Mouse (Mus musculus) mesoderm, embryonic 11.5 days (tissue): ENCODE measurements around the gene Eddm3b.

Source experiments
- DNase-seq: peaks from one replicate; pipeline ENCODE4 v3.0.0-alpha.2; 2012; ENCODE audit warnings: low read depth, low spot score

Eddm3b gene

DNA sequence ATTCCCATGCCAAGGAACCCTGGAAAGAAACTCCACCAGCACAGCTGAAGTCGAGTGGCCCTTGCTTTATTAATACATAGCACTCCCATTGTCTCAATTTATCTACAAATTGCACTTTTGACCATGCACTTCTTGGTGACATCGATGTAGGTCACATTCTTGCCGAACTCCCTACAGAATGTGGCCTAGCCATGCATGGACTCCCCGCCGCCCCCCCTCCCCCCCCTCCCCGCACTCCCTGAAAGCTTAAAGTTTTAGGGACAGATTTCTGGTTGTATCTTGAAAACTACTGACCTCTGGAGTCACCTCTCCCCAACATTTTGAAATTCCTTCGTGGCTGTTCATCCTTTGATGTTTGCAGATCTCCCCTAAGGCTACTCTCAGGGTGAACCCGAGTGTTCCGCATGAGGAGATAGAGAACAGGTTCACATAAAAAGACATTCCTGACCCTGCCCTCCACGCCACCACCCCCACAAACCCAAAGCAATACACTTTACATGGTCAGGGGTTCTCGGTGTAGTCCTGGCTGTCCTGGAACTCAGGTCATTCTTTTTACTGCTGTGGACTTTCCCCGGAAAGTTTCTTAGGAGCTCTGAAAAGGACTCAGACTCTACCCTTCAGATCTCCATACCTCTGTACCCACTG, at the start of gene Eddm3b:
Eddm3b (plus strand) TSS at position 511 of the 645 bp plus-strand sequence.
- DNase-seq: no peak

DNA sequence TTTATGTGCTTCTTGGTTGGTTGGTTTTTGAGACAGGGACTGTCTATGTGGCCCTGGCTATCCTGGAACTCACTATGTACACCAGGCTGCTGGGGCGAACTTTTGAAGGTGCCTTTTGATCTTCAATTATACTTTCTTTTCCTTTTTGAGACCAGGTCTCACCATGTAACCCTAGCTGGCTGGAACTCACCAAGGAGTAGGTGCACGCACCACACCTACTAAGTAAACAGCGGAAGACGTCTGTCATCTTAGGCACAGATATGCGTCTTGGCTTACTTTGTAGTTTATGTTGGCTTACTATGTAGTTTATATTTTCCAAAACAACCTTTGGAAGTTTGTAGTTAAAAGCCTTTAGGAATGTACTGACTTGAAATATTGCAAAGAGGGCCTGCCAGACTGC, 45.3 kb upstream of the Eddm3b start:
- no peak for DNase-seq

DNA sequence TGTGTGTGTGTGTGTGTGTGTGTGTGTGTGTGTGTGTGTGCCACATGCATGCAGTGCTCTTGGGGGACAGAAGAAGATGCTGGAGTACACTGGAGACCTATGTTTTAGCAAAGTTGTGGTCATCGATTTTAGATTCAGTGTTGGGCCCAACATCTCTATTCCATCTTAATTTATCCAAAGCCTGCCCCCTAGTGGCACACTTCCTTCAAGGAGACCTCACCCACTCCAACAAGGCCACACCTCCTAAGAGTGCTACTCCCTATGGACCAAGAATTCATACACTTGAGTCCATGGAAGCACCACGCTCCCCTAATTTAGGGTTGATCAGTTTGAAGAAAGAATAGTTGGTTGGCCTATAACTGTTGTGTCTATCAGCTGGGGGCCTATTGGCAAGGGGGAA, 44.6 kb upstream of the Eddm3b start:
- DNase-seq: peak; percentile 55

DNA sequence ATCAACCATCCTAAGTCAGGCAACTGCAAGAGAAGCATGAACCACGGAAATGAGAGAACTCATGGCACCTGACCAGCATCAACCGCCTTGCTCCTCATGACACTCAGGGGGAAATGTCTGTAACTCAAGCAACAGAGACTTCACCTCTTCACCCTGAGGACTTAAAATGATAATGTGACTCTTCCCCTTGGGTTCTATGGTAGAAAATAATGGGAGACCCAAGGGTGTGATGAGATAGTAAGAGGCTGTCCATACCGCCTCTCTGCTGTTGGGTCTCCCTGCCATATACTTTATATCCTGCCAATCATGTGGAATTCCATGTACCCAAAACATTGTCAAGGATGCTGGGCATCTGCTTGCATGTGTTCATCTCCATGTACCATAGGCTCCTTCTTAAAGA, 39.9 kb upstream of the Eddm3b start, which contains the start of gene Olfr750:
Olfr750 (minus strand) TSS at position 101 of the 400 bp plus-strand sequence.
- no peak for DNase-seq

- no peak for DNase-seq
Observed at GRCm38 (mm10) chr14:51079180-51079579, 35.0 kb upstream of the Eddm3b start.

DNA sequence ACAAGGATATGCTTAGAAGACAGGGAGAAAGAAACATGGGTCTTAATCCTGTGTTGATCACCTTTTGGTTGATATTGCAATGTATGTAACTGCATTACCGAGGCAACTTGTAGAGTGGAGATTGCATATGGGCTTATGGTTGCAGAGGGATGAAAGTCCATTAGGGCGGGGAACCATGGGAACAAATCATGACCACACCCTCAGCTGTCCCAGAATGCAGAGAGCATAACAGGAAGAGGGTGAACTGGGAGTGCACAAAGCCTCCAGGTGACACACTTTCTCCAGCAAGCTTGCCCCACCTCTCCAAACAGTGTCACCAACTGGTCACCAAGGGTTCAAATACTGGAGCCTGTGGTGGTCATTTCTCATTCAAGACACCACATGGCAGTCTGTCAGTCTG, 33.2 kb upstream of the Eddm3b start:
- no peak for DNase-seq

- DNase-seq: peak; percentile 75
Observed at GRCm38 (mm10) chr14:51082599-51083581, 31.3 kb upstream of the Eddm3b start.

- no peak for DNase-seq
Observed at GRCm38 (mm10) chr14:51083805-51084204, 30.4 kb upstream of the Eddm3b start.

DNA sequence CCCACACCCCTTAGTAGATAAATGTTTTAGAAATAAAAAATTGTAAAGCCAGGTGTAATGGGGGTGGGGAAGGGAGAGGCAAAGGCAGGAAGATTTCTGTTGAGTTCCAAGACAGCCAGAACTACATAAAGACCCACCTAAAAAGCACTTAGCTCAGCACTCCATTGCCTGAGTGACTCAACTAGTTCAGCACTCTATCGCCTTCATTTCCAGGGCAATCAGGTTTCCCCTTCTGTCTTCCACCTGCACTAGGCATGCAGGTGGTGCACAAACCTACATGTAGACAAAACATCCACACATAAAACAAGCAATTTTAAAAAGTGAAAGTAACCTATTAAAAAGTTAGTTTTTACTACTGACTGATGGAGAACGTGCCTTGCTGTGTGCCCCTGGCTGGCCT, 29.1 kb upstream of the Eddm3b start:
- DNase-seq: no peak

- no peak for DNase-seq
Observed at GRCm38 (mm10) chr14:51085911-51086310, 28.3 kb upstream of the Eddm3b start.

GRCm38 (mm10) chr14:51087762-51088161, 26.5 kb upstream of the Eddm3b start:
- peak; percentile 36 for DNase-seq

DNA sequence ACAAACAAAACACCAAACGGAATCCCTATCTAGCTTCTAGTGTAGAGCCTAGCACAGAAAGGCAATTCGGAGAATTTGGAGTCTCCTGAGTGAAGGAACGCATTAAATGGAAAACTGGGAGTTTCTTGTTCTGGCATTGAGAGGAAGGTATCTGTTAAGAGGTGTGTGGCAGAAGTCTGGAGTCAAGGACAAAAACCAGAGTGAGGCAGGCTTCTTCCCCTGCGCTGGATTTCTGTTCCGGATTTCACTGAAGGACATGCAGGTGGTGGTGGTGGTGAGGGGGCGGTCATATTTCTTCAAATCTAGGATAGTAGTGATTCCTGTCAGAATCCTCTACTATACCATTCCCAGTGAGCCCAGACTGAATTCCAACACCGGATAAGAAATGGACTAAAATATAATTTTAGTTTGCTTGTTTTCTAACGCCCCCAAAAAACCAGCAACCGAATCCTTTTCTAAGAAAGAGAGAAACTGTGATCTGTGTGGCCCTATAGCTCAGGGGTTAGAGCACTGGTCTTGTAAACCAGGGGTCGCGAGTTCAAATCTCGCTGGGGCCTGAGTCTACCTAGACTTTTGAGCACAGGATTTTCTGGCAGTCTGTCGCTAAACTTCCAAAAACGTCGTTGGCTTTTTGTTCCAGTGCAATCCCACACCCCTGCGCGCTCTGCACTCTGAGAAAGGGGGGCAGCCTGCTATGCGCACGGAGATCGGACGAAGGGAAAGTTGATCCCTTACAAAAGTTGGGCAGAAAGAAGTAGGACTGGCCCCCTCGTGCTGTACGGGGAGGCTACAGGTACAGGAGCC, 25.9 kb upstream of the Eddm3b start:
- peak; percentile 85 for DNase-seq

- peak; percentile 97 for DNase-seq
Observed at GRCm38 (mm10) chr14:51088970-51089673, 25.1 kb upstream of the Eddm3b start.

GRCm38 (mm10) chr14:51089674-51090076, 24.6 kb upstream of the Eddm3b start:
- no peak for DNase-seq

DNA sequence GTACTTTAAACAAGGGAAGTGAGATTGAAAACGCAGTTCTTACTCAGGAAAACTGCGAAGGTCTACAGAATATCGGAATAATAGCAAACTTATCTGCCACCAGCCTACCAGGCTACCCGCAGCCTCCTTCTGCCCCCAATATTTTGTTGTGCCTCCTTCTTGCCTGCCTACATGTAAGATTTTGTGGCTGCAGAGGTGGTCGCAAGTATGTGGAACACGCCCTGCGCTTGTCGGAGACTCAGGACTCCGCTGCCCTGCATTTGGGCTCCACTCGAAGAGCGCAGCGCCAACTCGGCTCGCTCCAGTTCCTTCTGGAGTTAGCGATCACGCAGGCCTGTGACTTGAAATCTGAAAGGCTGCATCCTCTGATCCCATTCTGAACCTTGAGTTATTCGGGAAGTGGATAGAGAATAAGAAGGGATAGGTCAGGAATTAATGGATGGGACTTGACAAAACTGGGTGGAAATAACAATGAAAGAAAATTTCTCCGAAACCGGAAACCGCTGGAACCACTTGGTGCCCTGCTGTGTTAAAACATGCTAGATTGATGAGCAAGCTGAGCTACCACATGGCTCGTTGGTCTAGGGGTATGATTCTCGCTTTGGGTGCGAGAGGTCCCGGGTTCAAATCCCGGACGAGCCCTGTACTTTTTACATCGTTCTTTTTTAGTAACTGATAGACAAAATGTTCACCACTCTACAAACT, 24.0 kb upstream of the Eddm3b start:
- peak; percentile 88 for DNase-seq

DNA sequence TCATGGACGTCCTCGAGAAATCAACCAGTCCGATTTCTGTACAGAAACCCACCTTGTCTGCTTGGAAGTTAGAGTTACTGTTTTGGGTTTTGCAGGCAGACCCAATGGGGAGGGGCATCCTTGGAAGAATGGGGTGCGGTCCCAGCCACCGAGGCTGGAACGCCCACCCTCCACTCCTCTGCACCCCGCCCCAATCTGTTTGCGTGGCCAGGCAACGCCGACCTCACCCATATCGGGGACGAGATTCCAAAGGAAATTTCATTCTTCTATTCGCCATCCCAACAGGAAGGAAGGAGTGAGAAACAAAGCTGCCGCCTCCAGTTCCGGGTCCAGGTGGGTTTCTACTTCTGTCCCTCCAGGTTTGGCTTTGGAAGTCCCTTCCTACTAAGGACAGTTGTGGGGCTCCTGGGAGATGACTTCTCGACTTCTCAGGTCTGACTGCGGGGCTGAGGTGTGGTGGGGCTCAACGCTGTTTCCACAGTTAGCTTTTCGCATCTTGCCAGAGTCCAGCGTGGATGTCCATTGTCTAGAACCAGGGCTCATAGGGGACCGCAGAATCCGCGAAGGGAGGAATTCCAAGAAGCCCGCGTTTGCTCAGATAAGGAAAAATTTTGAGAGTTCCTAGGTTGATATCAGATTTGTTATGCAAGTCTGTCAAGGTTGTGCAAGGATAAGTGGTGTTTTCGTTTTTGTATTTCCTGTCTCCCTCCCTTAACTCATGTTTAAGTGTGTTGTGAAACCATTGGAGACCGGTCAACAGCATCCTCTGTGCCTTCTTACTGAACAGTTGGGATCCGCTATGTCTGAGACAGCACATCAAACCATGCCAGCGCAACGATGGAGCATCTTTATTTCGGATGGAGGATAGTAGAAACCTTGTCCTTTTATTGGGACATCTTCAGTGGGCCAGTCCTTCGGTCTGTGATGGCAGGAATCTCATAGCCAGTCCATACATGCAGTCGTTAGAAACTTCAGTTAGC, 23.0 kb upstream of the Eddm3b start, which contains the start of the genes Rnase4 and Ang:
Rnase4 (plus strand) TSS at position 157 of the 980 bp plus-strand sequence.
Ang (plus strand) TSS at position 230 of the 980 bp plus-strand sequence.
- DNase-seq: peak; percentile 68

GRCm38 (mm10) chr14:51092073-51092620, 22.1 kb upstream of the Eddm3b start:
- DNase-seq: no peak

- no peak for DNase-seq
Observed at GRCm38 (mm10) chr14:51093496-51093895, 20.7 kb upstream of the Eddm3b start.
